Mouse (Mus musculus) forebrain, embryonic 14.5 days (tissue): Measurements from ENCODE around the gene E2f8. TPM values are rescaled to one million over a fixed set of nuclear protein-coding genes. Genes with fewer than 3 reads are reported as not detected.
A peak's percentile ranks its signal among the peaks of the same experiment; 100 is the strongest.

Experiments used
- ATAC-seq: fragments of 200-750 bp; cut with Nextera tagmentation; 2 replicates; pipeline ENCODE4 v1.8.0; 2017; ENCODE audit warnings: mild to moderate bottlenecking, moderate library complexity
- DNase-seq: peaks from one replicate; pipeline ENCODE4 v3.0.0-alpha.2; 2015; ENCODE audit warnings: low spot score
- H3K27ac ChIP-seq: fragments of 300-500 bp; sonication (generic); 2 replicates; pipeline ENCODE4 v1.5.1; 2014; ENCODE audit warnings: low read depth, mild to moderate bottlenecking, control low read depth, low read length, moderate library complexity
- H3K27me3 ChIP-seq: fragments of 300-500 bp; sonication (generic); replicated peaks from 2 replicates; pipeline ENCODE4 v1.6.1; 2014; ENCODE audit warnings: low read length, control low read depth, mixed read lengths; ENCODE audit not compliant: control insufficient read depth, insufficient read depth
- H3K36me3 ChIP-seq: fragments of 300-500 bp; sonication (generic); 2 replicates; pipeline ENCODE4 v1.6.1; 2014; ENCODE audit warnings: low read length, control low read depth; ENCODE audit not compliant: control insufficient read depth, insufficient read depth
- H3K4me1 ChIP-seq: fragments of 300-500 bp; sonication (generic); 2 replicates; pipeline ENCODE4 v1.6.1; 2014; ENCODE audit warnings: antibody characterized with exemption, low read length, control low read depth; ENCODE audit not compliant: control insufficient read depth, insufficient read depth
- H3K4me2 ChIP-seq: fragments of 300-500 bp; sonication (generic); 2 replicates; pipeline ENCODE4 v1.6.1; 2014; ENCODE audit warnings: mild to moderate bottlenecking, control low read depth, low read length
- H3K4me3 ChIP-seq: fragments of 300-500 bp; sonication (generic); 2 replicates; pipeline ENCODE4 v1.5.1; 2014; ENCODE audit warnings: low read depth, low read length, control low read depth
- H3K9ac ChIP-seq: fragments of 300-500 bp; sonication (generic); 2 replicates; pipeline ENCODE4 v1.6.1; 2014; ENCODE audit warnings: mild to moderate bottlenecking, low read length, control low read depth, moderate library complexity
- H3K9me3 ChIP-seq: fragments of 300-500 bp; sonication (generic); replicated peaks from 2 replicates; pipeline ENCODE4 v1.6.1; 2016; ENCODE audit warnings: low read length, control low read depth, mixed read lengths; ENCODE audit not compliant: control insufficient read depth
- WGBS: fragments of 180-500 bp; shearing (Covaris S2); extraction: QIAGEN DNeasy Blood & Tissue Kit; methylation state at CpG from one replicate; pipeline ENCODE4 v1.1.7; 2014; 5-methylcytosine and 5-hydroxymethylcytosine counted together
- polyA plus RNA-seq: library from polyadenylated mRNA; unstranded; fragments of >200 nt; fragmentation: Nextera tagmentation; extraction: Ambion mirVana; gene quantifications from 2 replicates; pipeline ENCODE4 v1.2.1, GENCODE M21; 2014

The E2f8 gene
- polyA plus RNA-seq, 1 experiment from 2014 or later = 4.1 TPM

DNA sequence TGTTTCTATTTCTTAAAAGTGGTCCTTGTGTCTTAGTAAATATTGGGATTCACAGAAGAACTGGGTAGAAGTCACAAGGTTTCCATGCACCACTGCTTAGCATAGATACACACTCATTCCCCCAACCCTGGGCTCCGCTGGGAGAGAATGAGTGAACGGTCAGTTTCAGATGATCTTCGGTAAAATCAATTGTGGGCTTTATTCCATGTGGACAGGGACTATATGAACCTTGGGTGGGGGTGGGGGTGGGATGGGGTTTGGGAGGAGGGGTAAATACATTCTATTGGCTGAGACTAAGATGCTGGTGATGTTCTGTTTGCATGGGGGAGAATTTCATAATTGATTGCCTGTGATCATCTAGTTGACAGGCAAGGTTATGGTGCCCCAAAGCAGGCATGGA lies 25.9 kb downstream of the E2f8 start:
- Histone ChIP-seq H3K4me3 (no peak overlapping the region), H3K9ac (no peak overlapping the region), H3K27me3 (no peaks in the 10 kb centered on the region), H3K4me1 (no peaks in the 10 kb centered on the region), H3K27ac (no peak overlapping the region), H3K36me3 (no peaks in the 10 kb centered on the region), H3K4me2 (no peak overlapping the region), H3K9me3 (no peaks in the 10 kb centered on the region)
- WGBS = 93% methylated on average over 3 of the region's 3 CpGs
- DNase-seq (no peak), ATAC-seq (no peak)

DNA sequence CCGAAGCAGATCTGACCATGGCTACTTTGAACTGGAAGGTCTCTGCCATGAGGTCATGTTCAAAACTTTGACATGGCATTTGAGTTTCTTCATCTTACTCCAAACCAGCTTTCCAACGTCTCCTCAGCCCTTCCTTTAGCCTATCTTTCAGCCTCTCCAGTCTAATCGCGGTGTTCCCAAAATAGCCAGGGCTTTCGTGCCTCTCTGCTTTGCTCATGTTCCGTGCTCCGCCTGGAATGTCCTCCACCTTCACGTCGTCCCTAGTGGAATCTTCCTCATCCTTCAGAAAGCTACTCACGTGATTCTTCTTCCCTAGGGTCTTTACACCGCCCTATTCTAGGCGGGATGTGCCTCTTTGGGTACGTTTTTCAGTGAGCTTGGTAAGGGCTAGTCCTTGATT lies 27.9 kb downstream of the E2f8 start:
- H3K4me1 ChIP-seq = no peaks in the 10 kb centered on the region
- H3K9me3 ChIP-seq = no peaks in the 10 kb centered on the region
- H3K27ac ChIP-seq = no peak overlapping the region
- no peaks in the 10 kb centered on the region for H3K27me3 ChIP-seq
- H3K36me3 ChIP-seq = no peaks in the 10 kb centered on the region
- 87% methylated on average over 13 of the region's 13 CpGs for WGBS
- DNase-seq (no peak), ATAC-seq (no peak)
- H3K4me3 ChIP-seq = no peak overlapping the region
- no peak overlapping the region for H3K9ac ChIP-seq
- H3K4me2 ChIP-seq = no peak overlapping the region

DNA sequence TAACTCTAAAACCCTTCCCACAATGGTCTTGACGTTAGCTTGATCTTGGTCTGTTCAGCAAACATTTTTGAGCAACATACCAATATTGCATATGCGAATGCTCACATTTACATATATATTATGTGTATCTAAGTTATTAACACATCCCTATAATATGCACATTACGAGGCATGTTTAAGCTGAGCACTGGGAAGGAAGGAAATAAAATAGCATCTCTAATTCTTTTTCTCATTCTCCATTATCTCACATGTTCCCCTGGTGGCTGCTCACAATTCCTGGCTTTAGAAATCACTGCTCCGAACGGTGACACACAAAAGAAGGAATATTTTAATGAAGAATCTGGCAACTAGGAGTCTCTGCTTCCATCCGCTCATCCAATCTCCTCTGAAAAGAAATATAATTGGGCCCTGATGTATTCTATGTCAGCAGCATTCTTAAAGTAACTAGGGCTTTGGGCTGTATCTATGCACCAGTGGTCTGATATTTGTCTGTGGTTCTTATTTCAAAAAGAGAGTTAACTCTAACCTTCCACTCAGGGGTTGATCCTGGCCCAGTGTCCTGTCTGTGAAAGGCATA lies 29.8 kb downstream of the E2f8 start:
- Histone ChIP-seq H3K4me2 (no peak overlapping the region), H3K4me1 (no peaks in the 10 kb centered on the region), H3K27me3 (no peaks in the 10 kb centered on the region), H3K9me3 (no peaks in the 10 kb centered on the region), H3K36me3 (no peaks in the 10 kb centered on the region), H3K27ac (no peak overlapping the region), H3K9ac (no peak overlapping the region), H3K4me3 (no peak overlapping the region)
- 41% methylated on average over 6 of the region's 6 CpGs for WGBS
- DNase-seq (peak; percentile 19), ATAC-seq (no peak)

DNA sequence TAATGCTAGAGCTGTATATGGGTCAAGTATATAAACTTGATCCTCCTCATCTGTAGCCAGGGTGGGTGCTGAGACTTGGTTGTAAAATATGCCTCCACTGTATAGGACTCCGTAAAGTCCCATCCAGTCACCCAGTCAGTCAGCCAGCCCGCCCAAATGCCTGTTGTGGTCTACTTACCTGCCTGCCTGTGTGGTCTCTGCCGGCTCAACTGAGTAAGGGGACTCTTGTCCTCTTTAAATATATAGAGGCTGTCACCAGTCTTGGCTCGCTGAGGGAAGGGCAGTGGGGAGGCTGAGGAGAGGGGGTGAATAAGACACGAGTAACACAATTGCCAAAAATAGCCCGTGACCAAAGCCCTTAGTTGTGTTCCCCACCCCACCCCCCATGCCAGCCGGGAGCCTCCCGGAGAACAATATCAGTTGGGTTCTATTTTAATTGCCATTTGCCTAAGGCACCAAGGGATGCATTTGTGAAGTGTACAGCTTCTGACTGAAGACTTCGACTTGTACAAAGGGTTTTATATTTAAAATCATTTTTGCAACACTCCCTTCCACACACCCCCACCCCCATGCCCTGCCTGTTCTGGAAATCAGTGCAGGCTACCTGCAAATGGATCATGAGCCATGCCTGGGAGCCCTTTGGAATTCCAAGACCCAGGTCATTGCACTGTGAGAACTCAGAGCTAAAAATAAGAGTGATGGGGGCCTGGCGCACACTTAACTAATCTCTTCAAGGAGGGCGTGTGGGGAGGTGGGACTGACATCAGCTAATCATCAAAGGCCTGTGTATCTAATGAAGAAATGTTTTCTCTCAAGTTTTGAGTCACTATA lies 33.4 kb downstream of the E2f8 start, which contains the start of gene Csrp3:
Gene Csrp3 (minus strand): TSS at position 214 of the 831 bp plus-strand sequence.
- Histone ChIP-seq H3K27ac (no peak within 1 kb of the TSS), H3K36me3 (no peaks in the 10 kb centered on the region)
- no peak for DNase-seq

DNA sequence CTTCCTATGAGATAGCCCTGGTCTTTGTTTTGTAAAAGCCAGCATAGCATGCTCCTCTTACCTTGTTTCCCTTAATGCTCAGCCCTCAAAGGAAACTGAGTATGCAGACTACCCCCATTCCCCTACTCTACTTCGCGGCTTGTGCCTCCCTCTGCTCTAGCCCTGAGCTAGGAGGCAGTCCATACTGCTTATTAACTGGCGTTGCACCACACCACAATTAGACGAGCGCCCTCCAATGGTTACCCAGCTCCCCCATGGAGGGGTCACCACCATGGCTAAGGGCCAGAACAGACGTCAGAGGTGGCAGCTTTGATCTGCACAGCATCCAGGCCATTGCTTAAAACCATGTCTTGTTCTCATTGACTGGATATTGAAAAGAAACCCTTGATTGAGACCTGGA lies 34.6 kb downstream of the E2f8 start:
- no peak overlapping the region for H3K27ac ChIP-seq
- WGBS = 59% methylated on average over 6 of the region's 6 CpGs
- H3K9ac ChIP-seq = no peak overlapping the region
- H3K4me1 ChIP-seq = no peaks in the 10 kb centered on the region
- no peak for DNase-seq
- H3K27me3 ChIP-seq = no peaks in the 10 kb centered on the region
- no peak overlapping the region for H3K4me3 ChIP-seq
- H3K9me3 ChIP-seq = no peaks in the 10 kb centered on the region
- ATAC-seq = no peak
- H3K4me2 ChIP-seq = no peak overlapping the region
- H3K36me3 ChIP-seq = no peaks in the 10 kb centered on the region

More for the DNA sequence above, 33.4 kb downstream of the E2f8 start, which contains the start of gene Csrp3:
- no peak within 1 kb of the TSS for H3K9ac ChIP-seq
- no peak within 1 kb of the TSS for H3K4me3 ChIP-seq
- ATAC-seq = no peak
- WGBS = 39% methylated on average over 11 of the region's 11 CpGs
- no peaks in the 10 kb centered on the region for H3K4me1 ChIP-seq
- H3K27me3 ChIP-seq = no peaks in the 10 kb centered on the region
- H3K9me3 ChIP-seq = no peaks in the 10 kb centered on the region
- H3K4me2 ChIP-seq = no peak within 1 kb of the TSS

DNA sequence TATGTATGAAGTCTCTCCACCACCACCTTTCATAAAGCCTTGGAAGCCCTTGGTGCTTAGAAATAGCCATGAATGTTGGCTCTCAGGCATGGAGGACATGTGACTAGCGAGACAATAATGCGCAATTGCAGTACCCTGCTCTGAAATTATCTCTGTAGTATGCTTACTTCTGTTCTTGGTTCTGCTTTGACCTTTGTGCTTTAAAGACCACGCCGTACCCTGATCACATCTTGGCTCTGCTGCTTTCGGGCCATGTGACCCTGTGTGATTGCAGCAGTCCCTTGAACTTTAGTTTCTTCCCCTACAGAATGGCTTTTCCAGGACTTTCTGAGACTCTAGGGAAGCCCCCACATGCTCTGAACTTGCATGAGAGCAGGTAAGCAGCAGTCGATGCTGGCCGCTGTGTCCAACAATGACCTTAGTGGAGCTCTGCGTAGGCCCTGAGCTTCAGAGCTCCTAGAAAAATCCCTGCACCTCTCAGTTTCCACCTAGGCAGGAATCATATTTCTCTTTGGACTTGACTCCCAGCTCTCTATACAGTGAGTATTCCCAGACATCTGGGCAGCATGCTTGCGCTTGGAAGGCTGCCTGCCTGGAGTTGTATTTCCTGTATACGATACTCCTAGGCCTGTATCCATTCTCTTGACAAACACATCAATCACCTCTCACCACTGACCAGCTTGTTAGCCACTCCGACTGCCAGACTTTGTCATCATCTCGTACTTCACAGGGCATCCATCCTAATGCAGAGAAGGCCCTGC lies 36.0 kb downstream of the E2f8 start:
- no peak overlapping the region for H3K9ac ChIP-seq
- DNase-seq = no peak
- no peaks in the 10 kb centered on the region for H3K9me3 ChIP-seq
- H3K27me3 ChIP-seq = no peaks in the 10 kb centered on the region
- H3K4me1 ChIP-seq = no peaks in the 10 kb centered on the region
- H3K4me2 ChIP-seq = no peak overlapping the region
- no peaks in the 10 kb centered on the region for H3K36me3 ChIP-seq
- H3K27ac ChIP-seq = no peak overlapping the region
- 94% methylated on average over 12 of the region's 12 CpGs for WGBS
- no peak for ATAC-seq
- no peak overlapping the region for H3K4me3 ChIP-seq

DNA sequence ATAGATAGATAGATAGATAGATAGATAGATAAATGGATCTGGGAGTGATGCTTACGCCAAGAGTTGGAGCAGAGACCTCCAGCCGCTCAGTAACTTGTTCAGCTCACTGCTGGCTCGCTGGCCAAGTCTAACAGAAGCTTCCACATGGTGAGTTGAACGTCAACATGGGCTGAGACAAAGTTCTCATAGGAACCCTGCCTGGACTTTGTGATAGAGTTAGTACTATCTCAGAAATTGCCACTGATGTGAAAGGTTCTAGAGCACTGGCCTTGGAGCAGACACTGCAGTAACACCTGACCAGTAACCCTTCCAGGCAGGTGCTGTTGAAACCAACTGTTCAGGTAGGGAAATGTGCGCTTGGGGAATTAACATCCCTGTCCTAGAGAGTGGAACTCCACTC lies 37.9 kb downstream of the E2f8 start:
- Histone ChIP-seq H3K27ac (no peak overlapping the region), H3K4me3 (no peak overlapping the region), H3K27me3 (no peaks in the 10 kb centered on the region), H3K9me3 (no peaks in the 10 kb centered on the region), H3K4me1 (no peaks in the 10 kb centered on the region), H3K4me2 (no peak overlapping the region), H3K36me3 (no peaks in the 10 kb centered on the region), H3K9ac (no peak overlapping the region)
- no peak for ATAC-seq
- DNase-seq = no peak
- WGBS = 85% methylated on average over 5 of the region's 5 CpGs

DNA sequence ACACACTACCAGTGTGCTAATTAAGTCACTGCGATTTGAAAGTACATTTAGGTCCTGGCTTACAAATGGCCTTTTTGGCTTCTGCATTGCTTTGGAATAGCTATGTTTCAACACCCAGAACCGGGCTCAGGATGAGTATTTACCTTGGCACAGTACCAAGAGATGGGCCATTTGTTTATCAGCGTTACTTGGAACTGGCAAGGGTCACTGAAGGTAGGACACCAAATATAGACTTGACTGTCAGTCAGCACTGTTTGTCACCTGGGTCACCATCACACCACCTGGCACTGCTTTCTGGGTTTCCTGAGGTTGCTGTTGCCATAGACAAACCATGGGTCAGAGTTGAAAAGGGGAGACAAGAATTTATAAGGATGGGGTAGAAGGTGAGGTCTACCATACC lies 39.0 kb downstream of the E2f8 start:
- no peaks in the 10 kb centered on the region for H3K9me3 ChIP-seq
- no peak for DNase-seq
- H3K27me3 ChIP-seq = no peaks in the 10 kb centered on the region

DNA sequence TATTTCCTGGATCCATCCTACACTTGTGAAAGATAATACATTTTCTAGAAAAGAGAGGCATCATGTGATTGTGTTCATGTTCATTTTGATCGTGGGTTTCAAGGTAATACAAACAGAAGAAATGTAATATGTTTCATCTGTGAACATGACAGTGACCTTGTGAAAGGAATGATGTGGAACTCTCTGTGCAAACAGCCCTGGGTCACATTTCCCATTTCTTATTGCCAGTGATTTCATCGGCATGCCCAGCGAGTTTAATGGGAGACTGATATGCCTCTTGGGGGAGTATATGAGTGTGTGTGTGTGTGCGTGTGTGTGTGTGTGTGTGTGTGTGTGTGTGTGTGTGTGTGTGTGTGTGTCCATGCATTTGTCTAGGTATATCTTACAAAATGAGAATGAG lies 39.9 kb downstream of the E2f8 start:
- H3K4me1 ChIP-seq = no peaks in the 10 kb centered on the region
- no peak overlapping the region for H3K4me2 ChIP-seq
- H3K27me3 ChIP-seq = no peaks in the 10 kb centered on the region
- no peaks in the 10 kb centered on the region for H3K9me3 ChIP-seq
- 89% methylated on average over 4 of the region's 4 CpGs for WGBS
- no peak overlapping the region for H3K9ac ChIP-seq
- H3K4me3 ChIP-seq = no peak overlapping the region
- H3K36me3 ChIP-seq = no peaks in the 10 kb centered on the region
- no peak for ATAC-seq
- no peak for DNase-seq
- no peak overlapping the region for H3K27ac ChIP-seq

More for the DNA sequence above, 39.0 kb downstream of the E2f8 start:
- ATAC-seq = no peak
- Histone ChIP-seq H3K4me1 (no peaks in the 10 kb centered on the region), H3K27ac (no peak overlapping the region), H3K4me3 (no peak overlapping the region), H3K4me2 (no peak overlapping the region), H3K36me3 (no peaks in the 10 kb centered on the region), H3K9ac (no peak overlapping the region)
- WGBS = 71% methylated on average over 3 of the region's 3 CpGs
